Mouse (Mus musculus) hindbrain, embryonic 13.5 days (tissue): Measurements from ENCODE around the gene Lrrc46. TPM values are rescaled to one million over a fixed set of nuclear protein-coding genes. Genes with fewer than 3 reads are reported as not detected.
A peak's percentile ranks its signal among the peaks of the same experiment; 100 is the strongest.

Experiments
- ATAC-seq: fragments of 200-750 bp; cut with Nextera tagmentation; 2 replicates; pipeline ENCODE4 v1.8.0; 2017; ENCODE audit warnings: moderate TSS enrichment; ENCODE audit not compliant: low FRiP score
- H3K27ac ChIP-seq: fragments of 300-500 bp; sonication (generic); 2 replicates; pipeline ENCODE4 v1.5.1; 2015; ENCODE audit warnings: inconsistent platforms, mild to moderate bottlenecking, moderate library complexity
- H3K27me3 ChIP-seq: fragments of 300-500 bp; sonication (generic); 2 replicates; pipeline ENCODE4 v1.6.1; 2015; ENCODE audit warnings: mild to moderate bottlenecking, inconsistent platforms
- H3K36me3 ChIP-seq: fragments of 300-500 bp; sonication (generic); 2 replicates; pipeline ENCODE4 v1.6.1; 2015; ENCODE audit warnings: mild to moderate bottlenecking, inconsistent platforms
- H3K4me1 ChIP-seq: fragments of 300-500 bp; sonication (generic); replicated peaks from 2 replicates; pipeline ENCODE4 v1.6.1; 2015; ENCODE audit warnings: inconsistent platforms
- H3K4me2 ChIP-seq: fragments of 300-500 bp; sonication (generic); 2 replicates; pipeline ENCODE4 v1.6.1; 2015; ENCODE audit warnings: inconsistent platforms, mild to moderate bottlenecking, moderate library complexity
- H3K4me3 ChIP-seq: fragments of 300-500 bp; sonication (generic); 2 replicates; pipeline ENCODE4 v1.5.1; 2015; ENCODE audit warnings: mild to moderate bottlenecking, inconsistent platforms
- H3K9ac ChIP-seq: fragments of 300-500 bp; sonication (generic); 2 replicates; pipeline ENCODE4 v1.6.1; 2015; ENCODE audit warnings: mild to moderate bottlenecking, inconsistent platforms
- H3K9me3 ChIP-seq: fragments of 300-500 bp; sonication (generic); 2 replicates; pipeline ENCODE4 v1.6.1; 2016; ENCODE audit warnings: inconsistent platforms
- WGBS: fragments of 180-500 bp; shearing (Covaris S2); methylation state at CpG from one replicate; pipeline ENCODE4 v1.1.7; 2015; 5-methylcytosine and 5-hydroxymethylcytosine counted together
- microRNA-seq: library from miRNA; unstranded; fragments of <30 nt; microRNA quantifications from one replicate; pipeline ENCODE4, GENCODE M21; 2016
- polyA plus RNA-seq: library from polyadenylated mRNA; unstranded; fragments of >200 nt; fragmentation: Nextera tagmentation; extraction: Ambion mirVana; gene quantifications from 2 replicates; pipeline ENCODE4 v1.2.1, GENCODE M21; 2015

Lrrc46 gene
- polyA plus RNA-seq, 1 experiment from 2014 or later: 5.6 TPM

GRCm38 (mm10) chr11:96995836-96996772 lies 45.1 kb downstream of the Lrrc46 start:
- Histone ChIP-seq H3K36me3 (no peaks in the 10 kb centered on the region), H3K4me1 (peaks cover 25% of the 10 kb centered on the region), H3K27me3 (peaks cover 27% of the 10 kb centered on the region), H3K4me2 (no peak overlapping the region), H3K4me3 (no peak overlapping the region), H3K9ac (no peak overlapping the region), H3K9me3 (no peaks in the 10 kb centered on the region), H3K27ac (no peak overlapping the region)
- ATAC-seq: no peak
- 81% methylated on average over 15 of the region's 15 CpGs for WGBS

- Histone ChIP-seq H3K4me1 (peaks cover 25% of the 10 kb centered on the region), H3K9me3 (no peaks in the 10 kb centered on the region), H3K27me3 (peaks cover 26% of the 10 kb centered on the region), H3K27ac (no peak overlapping the region), H3K9ac (no peak overlapping the region; the same call in 1 of the 2 replicates), H3K36me3 (no peaks in the 10 kb centered on the region), H3K4me3 (no peak overlapping the region), H3K4me2 (no peak overlapping the region)
- ATAC-seq: no peak
- 25% methylated on average over 5 of the region's 5 CpGs for WGBS
Observed at GRCm38 (mm10) chr11:96995031-96995430, 46.2 kb downstream of the Lrrc46 start.

GRCm38 (mm10) chr11:96992722-96993311 lies 48.4 kb downstream of the Lrrc46 start:
- WGBS: 54% methylated on average over 8 of the region's 8 CpGs
- Histone ChIP-seq H3K9me3 (no peaks in the 10 kb centered on the region), H3K27ac (no peak overlapping the region), H3K4me1 (peaks cover 32% of the 10 kb centered on the region), H3K4me2 (no peak overlapping the region), H3K36me3 (no peaks in the 10 kb centered on the region), H3K9ac (peak overlapping the region; percentile 43), H3K27me3 (peaks cover 27% of the 10 kb centered on the region), H3K4me3 (no peak overlapping the region)
- no peak for ATAC-seq

GRCm38 (mm10) chr11:96991501-96991900 lies 49.7 kb downstream of the Lrrc46 start:
- WGBS: 84% methylated on average over 5 of the region's 5 CpGs
- Histone ChIP-seq H3K36me3 (no peaks in the 10 kb centered on the region), H3K4me3 (no peak overlapping the region), H3K9ac (no peak overlapping the region), H3K9me3 (no peaks in the 10 kb centered on the region), H3K27me3 (peaks cover 34% of the 10 kb centered on the region), H3K4me2 (no peak overlapping the region), H3K27ac (no peak overlapping the region), H3K4me1 (peaks cover 24% of the 10 kb centered on the region)
- no peak for ATAC-seq

GRCm38 (mm10) chr11:96987873-96988655 lies 53.1 kb downstream of the Lrrc46 start:
- WGBS: 7% methylated on average over 31 of the region's 31 CpGs
- Histone ChIP-seq H3K9ac (peak overlapping the region; percentile 65), H3K4me1 (peaks cover 15% of the 10 kb centered on the region), H3K9me3 (no peaks in the 10 kb centered on the region), H3K36me3 (no peaks in the 10 kb centered on the region), H3K4me3 (peak overlapping the region; percentile 39), H3K4me2 (peak overlapping the region; percentile 64), H3K27ac (peak overlapping the region; percentile 41; the same call in 1 of the 2 replicates), H3K27me3 (peaks cover 59% of the 10 kb centered on the region)
- ATAC-seq: peak; percentile 83

GRCm38 (mm10) chr11:96986463-96986862 lies 54.7 kb downstream of the Lrrc46 start:
- Histone ChIP-seq H3K9ac (no peak overlapping the region), H3K4me2 (no peak overlapping the region), H3K9me3 (no peaks in the 10 kb centered on the region), H3K36me3 (no peaks in the 10 kb centered on the region), H3K27ac (no peak overlapping the region), H3K4me3 (no peak overlapping the region), H3K4me1 (peaks cover 18% of the 10 kb centered on the region), H3K27me3 (peaks cover 61% of the 10 kb centered on the region)
- ATAC-seq: no peak
- 47% methylated on average over 3 of the region's 3 CpGs for WGBS

- Histone ChIP-seq H3K36me3 (no peaks in the 10 kb centered on the region), H3K4me1 (peaks cover 18% of the 10 kb centered on the region), H3K27ac (no peak overlapping the region), H3K9me3 (no peaks in the 10 kb centered on the region), H3K4me2 (no peak overlapping the region), H3K27me3 (peaks cover 62% of the 10 kb centered on the region), H3K4me3 (no peak overlapping the region), H3K9ac (no peak overlapping the region)
- WGBS: 26% methylated on average over 4 of the region's 4 CpGs
- ATAC-seq: no peak
Observed at GRCm38 (mm10) chr11:96984903-96985302, 56.3 kb downstream of the Lrrc46 start.

Small RNA genes within 50 kb of the gene (microRNA-seq; reads per million reads assigned to microRNA genes)
- gene Mir8103: 0.70 reads per million

Other genes starting within 250 kb of the Lrrc46 start
- gene Nfe2l1, start 211.4 kb downstream of the Lrrc46 start, polyA plus RNA-seq: 69.8 and 72.6 TPM in 2 replicates
- gene Copz2, start 191.5 kb downstream of the Lrrc46 start, polyA plus RNA-seq: 27.3 and 31.7 TPM in 2 replicates
- 92.9 and 100 TPM in 2 replicates for gene Cdk5rap3, start 124.9 kb downstream of the Lrrc46 start, polyA plus RNA-seq
- gene Prr15l, start 113.3 kb downstream of the Lrrc46 start, polyA plus RNA-seq: 0.29 and 0.43 TPM in 2 replicates
- 20.5 and 22.6 TPM in 2 replicates for gene Pnpo, start 97.4 kb downstream of the Lrrc46 start, polyA plus RNA-seq
- gene Sp2, start 58.4 kb downstream of the Lrrc46 start, polyA plus RNA-seq: 15.9 and 17.2 TPM in 2 replicates
- gene Sp6, start 28.0 kb downstream of the Lrrc46 start, polyA plus RNA-seq: 0.10 and 0.29 TPM in 2 replicates
- 14.4 and 15.3 TPM in 2 replicates for gene Scrn2, start 11.5 kb downstream of the Lrrc46 start, polyA plus RNA-seq
- gene Mrpl10, start 153 bp upstream of the Lrrc46 start, polyA plus RNA-seq: 59.4 and 62.0 TPM in 2 replicates
- 9.6 and 10.7 TPM in 2 replicates for gene Osbpl7, start 9.2 kb upstream of the Lrrc46 start, polyA plus RNA-seq
- gene Tbx21, start 73.9 kb upstream of the Lrrc46 start, polyA plus RNA-seq: 0.16 and 0.21 TPM in 2 replicates
- gene Tbkbp1, start 110.1 kb upstream of the Lrrc46 start, polyA plus RNA-seq: 7.3 and 8.2 TPM in 2 replicates
- gene Kpnb1, start 146.5 kb upstream of the Lrrc46 start, polyA plus RNA-seq: 36.7 and 39.7 TPM in 2 replicates
- gene Npepps, start 239.2 kb upstream of the Lrrc46 start, polyA plus RNA-seq: 154 and 156 TPM in 2 replicates